Mouse (Mus musculus): ENCODE data around the gene Abcd3. TPM values are rescaled to one million over a fixed set of nuclear protein-coding genes. Genes with fewer than 3 reads are reported as not detected.

Gene Abcd3
- total and polyA plus RNA-seq, 3 experiments, result 14.8 to 61.4 (median 29.9) TPM

- no peak for DNase-seq (ENCODE audit: low read depth, low spot score)
- H3K9ac ChIP-seq (ENCODE audit: control insufficient read depth, low read depth, low read length, poor library complexity, severe bottlenecking), result no peak overlapping the region
- TF ChIP-seq CHD2 (IDR thresholded peaks at IDR 0.05; ENCODE audit: low read length) (no peak), RCOR1 (IDR thresholded peaks at IDR 0.05; ENCODE audit: low read depth, low read length) (no peak), TAL1 (IDR thresholded peaks at IDR 0.05; ENCODE audit: low read length) (no peak), KAT2A (conservative IDR thresholded peaks at IDR 0.05; ENCODE audit: low read depth, low read length) (no peak), ETS1 (IDR thresholded peaks at IDR 0.05; ENCODE audit: low read depth, low read length) (no peak), ZKSCAN1 (IDR thresholded peaks at IDR 0.05; ENCODE audit: low read depth, low read length) (no peak), MEF2A (IDR thresholded peaks at IDR 0.05; ENCODE audit: extremely low read depth, insufficient replicate concordance, low read depth, low read length, poor library complexity, severe bottlenecking) (no peak), MXI1 (IDR thresholded peaks at IDR 0.05; ENCODE audit: low read depth, low read length) (no peak), GATA1 (IDR thresholded peaks at IDR 0.05; ENCODE audit: low read depth, low read length) (no peak)
- no peaks in the 10 kb centered on the region for H3K9me3 ChIP-seq (replicated peaks; ENCODE audit: insufficient read depth, low read length)
- H3K79me2 ChIP-seq (ENCODE audit: control insufficient read depth, insufficient read depth, low read length, poor library complexity), result no peaks in the 10 kb centered on the region
- no peaks in the 10 kb centered on the region for H3K4me1 ChIP-seq (ENCODE audit: control insufficient read depth in 1 of 2, insufficient read depth in 2 of 2, low read length in 2 of 2)
- H3K27ac ChIP-seq (ENCODE audit: control insufficient read depth, low read depth, low read length), result no peak overlapping the region
- peaks cover 4 to 5% of the 10 kb centered on the region in 2 experiments; a peak in 3 of 4 replicates for H3K27me3 ChIP-seq (ENCODE audit: control insufficient read depth in 1 of 2, insufficient read depth in 2 of 2, low read length in 2 of 2)
- H3K36me3 ChIP-seq (ENCODE audit: control insufficient read depth in 1 of 2, insufficient read depth in 2 of 2, low read length in 2 of 2), result no peaks in the 10 kb centered on the region
- no peak overlapping the region for H3K4me3 ChIP-seq (ENCODE audit: control insufficient read depth in 1 of 2, insufficient read depth in 1 of 2, low read depth in 2 of 2, low read length in 2 of 2)
Observed at GRCm38 (mm10) chr3:121856131-121856530, 41.0 kb upstream of the Abcd3 start.

GRCm38 (mm10) chr3:121853781-121854520, 38.8 kb upstream of the Abcd3 start:
- H3K36me3 ChIP-seq (ENCODE audit: control insufficient read depth in 1 of 2, insufficient read depth in 2 of 2, low read length in 2 of 2), result no peaks in the 10 kb centered on the region
- H3K27me3 ChIP-seq (ENCODE audit: control insufficient read depth in 1 of 2, insufficient read depth in 2 of 2, low read length in 2 of 2), result peaks cover under 1 to 4% of the 10 kb centered on the region in 2 experiments; a peak in 3 of 4 replicates
- DNase-seq (ENCODE audit: low read depth, low spot score), result no peak
- H3K4me3 ChIP-seq (ENCODE audit: control insufficient read depth in 1 of 2, insufficient read depth in 1 of 2, low read depth in 2 of 2, low read length in 2 of 2), result no peak overlapping the region
- no peaks in the 10 kb centered on the region for H3K4me1 ChIP-seq (ENCODE audit: control insufficient read depth in 1 of 2, insufficient read depth in 2 of 2, low read length in 2 of 2)
- TF ChIP-seq SIN3A (IDR thresholded peaks at IDR 0.05; ENCODE audit: low read length), result no peak
- TF ChIP-seq MAX (IDR thresholded peaks at IDR 0.05; ENCODE audit: low read length), result no peak
- no peak for TF ChIP-seq MXI1 (IDR thresholded peaks at IDR 0.05; ENCODE audit: low read depth, low read length)
- no peak for TF ChIP-seq KAT2A (conservative IDR thresholded peaks at IDR 0.05; ENCODE audit: low read depth, low read length)
- no peak for TF ChIP-seq UBTF (IDR thresholded peaks at IDR 0.05; ENCODE audit: borderline replicate concordance, insufficient read depth, low read depth, low read length)
- TF ChIP-seq BHLHE40 (IDR thresholded peaks at IDR 0.05; ENCODE audit: borderline replicate concordance, low read depth, low read length), result no peak
- no peak for TF ChIP-seq ZKSCAN1 (IDR thresholded peaks at IDR 0.05; ENCODE audit: low read depth, low read length)
- no peak for TF ChIP-seq RAD21 (IDR thresholded peaks at IDR 0.05; ENCODE audit: low read depth, low read length)
- TF ChIP-seq USF2 (IDR thresholded peaks at IDR 0.05; ENCODE audit: borderline replicate concordance in 1 of 2, insufficient read depth in 1 of 2, low read depth in 1 of 2, low read length in 2 of 2), result no peak
- TF ChIP-seq NELFE (IDR thresholded peaks at IDR 0.05; ENCODE audit: low read depth, low read length), result no peak
- TF ChIP-seq MAFK (IDR thresholded peaks at IDR 0.05; ENCODE audit: borderline replicate concordance, low read depth, low read length), result no peak
- no peak for TF ChIP-seq NRF1 (IDR thresholded peaks at IDR 0.05; ENCODE audit: insufficient read depth, low read depth, low read length, poor library complexity, severe bottlenecking)
- no peak for TF ChIP-seq USF1 (IDR thresholded peaks at IDR 0.05; ENCODE audit: low read depth, low read length)
- TF ChIP-seq GABPA (IDR thresholded peaks at IDR 0.05; ENCODE audit: low read depth, low read length), result no peak
- TF ChIP-seq RCOR1 (IDR thresholded peaks at IDR 0.05; ENCODE audit: low read depth, low read length), result no peak
- no peak for TF ChIP-seq ZNF384 (IDR thresholded peaks at IDR 0.05; ENCODE audit: low read depth, low read length)
- no peak for TF ChIP-seq TAL1 (IDR thresholded peaks at IDR 0.05; ENCODE audit: low read length)
- no peak for TF ChIP-seq EP300 (IDR thresholded peaks at IDR 0.05; ENCODE audit: low read depth in 1 of 2, low read length in 2 of 2)
- H3K79me2 ChIP-seq (ENCODE audit: control insufficient read depth, insufficient read depth, low read length, poor library complexity), result no peaks in the 10 kb centered on the region
- no peak overlapping the region for H3K9ac ChIP-seq (ENCODE audit: control insufficient read depth, low read depth, low read length, poor library complexity, severe bottlenecking)
- H3K27ac ChIP-seq (ENCODE audit: control insufficient read depth, low read depth, low read length), result no peak overlapping the region
- no peaks in the 10 kb centered on the region for H3K9me3 ChIP-seq (replicated peaks; ENCODE audit: insufficient read depth, low read length)

Measured in MEL (cell line).